Mouse (Mus musculus) ES-E14 (cell line): Measurements from ENCODE around the gene Becn1. TPM values are rescaled to one million over a fixed set of nuclear protein-coding genes. Genes with fewer than 3 reads are reported as not detected.

Source experiments
- DNase-seq: peaks from one replicate; pipeline ENCODE4 v3.0.0-alpha.2; 2013; ENCODE audit warnings: low read depth, low spot score
- H3K27ac ChIP-seq: 2 replicates; pipeline ENCODE4 v1.5.1; 2012; ENCODE audit warnings: low read depth, mild to moderate bottlenecking, low read length, moderate library complexity, mixed read lengths; ENCODE audit not compliant: poor library complexity, insufficient read depth, severe bottlenecking
- H3K36me3 ChIP-seq: 2 replicates; pipeline ENCODE4 v1.6.1; 2012; ENCODE audit warnings: mild to moderate bottlenecking, low read length, moderate library complexity, mixed read lengths; ENCODE audit not compliant: control insufficient read depth, poor library complexity, insufficient read depth, severe bottlenecking
- H3K4me1 ChIP-seq, 2 experiments: fragments of 150-350 bp in 1 of 2; sonication (generic) in 1 of 2; 2 replicates each; pipeline ENCODE4 v1.6.1; 2012; ENCODE audit warnings: low read length in 2 of 2, mild to moderate bottlenecking in 1 of 2, mixed read lengths in 1 of 2; ENCODE audit not compliant: control insufficient read depth in 2 of 2, insufficient read depth in 2 of 2, poor library complexity in 1 of 2
- H3K4me3 ChIP-seq, 2 experiments: fragments of 150-350 bp in 1 of 2; sonication (generic) in 1 of 2; 2 replicates each; pipeline ENCODE4 v1.5.1; 2012; ENCODE audit warnings: low read length in 2 of 2, low read depth in 1 of 2, mild to moderate bottlenecking in 1 of 2, mixed read lengths in 1 of 2; ENCODE audit not compliant: insufficient read depth in 1 of 2, poor library complexity in 1 of 2, severe bottlenecking in 1 of 2
- H3K9ac ChIP-seq: 2 replicates; pipeline ENCODE4 v1.6.1; 2012; ENCODE audit warnings: low read depth, mild to moderate bottlenecking, low read length, mixed read lengths; ENCODE audit not compliant: poor library complexity, insufficient read depth, severe bottlenecking
- H3K9me3 ChIP-seq: fragments of 150-350 bp; sonication (generic); 2 replicates; pipeline ENCODE4 v1.6.1; 2012; ENCODE audit warnings: low read depth, mild to moderate bottlenecking, low read length; ENCODE audit not compliant: control insufficient read depth, insufficient read depth
- CHD2 ChIP-seq: IDR thresholded peaks from 2 replicates; pipeline ENCODE4 v1.6.1; 2014; ENCODE audit warnings: mild to moderate bottlenecking, low read depth, low read length, inconsistent platforms
- HCFC1 ChIP-seq: IDR thresholded peaks from 2 replicates; pipeline ENCODE4 v1.6.1; 2012; ENCODE audit warnings: low read length, inconsistent platforms, borderline replicate concordance; ENCODE audit not compliant: insufficient read depth
- MAFK ChIP-seq: IDR thresholded peaks from 2 replicates; pipeline ENCODE4 v1.6.1; 2014; ENCODE audit warnings: mild to moderate bottlenecking, low read depth, low read length, inconsistent platforms; ENCODE audit not compliant: insufficient read depth
- ZC3H11A ChIP-seq: IDR thresholded peaks from 2 replicates; pipeline ENCODE4 v1.6.1; 2012; ENCODE audit warnings: low read depth, mild to moderate bottlenecking, inconsistent platforms, low read length, borderline replicate concordance
- ZNF384 ChIP-seq: IDR thresholded peaks from 2 replicates; pipeline ENCODE4 v1.6.1; 2012; ENCODE audit warnings: low read depth, low read length, inconsistent platforms
- in situ Hi-C, 2 experiments: fragments of 600-800 bp; cut with MboI; formaldehyde crosslinking; loops; one replicate each; pipeline ENCODE4 v1.15.1; 2025; ENCODE audit warnings: low sequenced_read_pairs in 2 of 2, inconsistent platforms in 1 of 2; ENCODE audit not compliant: unreplicated experiment in 2 of 2
- total RNA-seq: library from RNA; depleted of rRNA; stranded (reverse); fragments of 300-350 nt; gene quantifications from 2 replicates; pipeline ENCODE4 v1.2.3, GENCODE M21; 2012; rRNA removed

Becn1 gene
- total RNA-seq, 1 experiment = 89.2 TPM

DNA sequence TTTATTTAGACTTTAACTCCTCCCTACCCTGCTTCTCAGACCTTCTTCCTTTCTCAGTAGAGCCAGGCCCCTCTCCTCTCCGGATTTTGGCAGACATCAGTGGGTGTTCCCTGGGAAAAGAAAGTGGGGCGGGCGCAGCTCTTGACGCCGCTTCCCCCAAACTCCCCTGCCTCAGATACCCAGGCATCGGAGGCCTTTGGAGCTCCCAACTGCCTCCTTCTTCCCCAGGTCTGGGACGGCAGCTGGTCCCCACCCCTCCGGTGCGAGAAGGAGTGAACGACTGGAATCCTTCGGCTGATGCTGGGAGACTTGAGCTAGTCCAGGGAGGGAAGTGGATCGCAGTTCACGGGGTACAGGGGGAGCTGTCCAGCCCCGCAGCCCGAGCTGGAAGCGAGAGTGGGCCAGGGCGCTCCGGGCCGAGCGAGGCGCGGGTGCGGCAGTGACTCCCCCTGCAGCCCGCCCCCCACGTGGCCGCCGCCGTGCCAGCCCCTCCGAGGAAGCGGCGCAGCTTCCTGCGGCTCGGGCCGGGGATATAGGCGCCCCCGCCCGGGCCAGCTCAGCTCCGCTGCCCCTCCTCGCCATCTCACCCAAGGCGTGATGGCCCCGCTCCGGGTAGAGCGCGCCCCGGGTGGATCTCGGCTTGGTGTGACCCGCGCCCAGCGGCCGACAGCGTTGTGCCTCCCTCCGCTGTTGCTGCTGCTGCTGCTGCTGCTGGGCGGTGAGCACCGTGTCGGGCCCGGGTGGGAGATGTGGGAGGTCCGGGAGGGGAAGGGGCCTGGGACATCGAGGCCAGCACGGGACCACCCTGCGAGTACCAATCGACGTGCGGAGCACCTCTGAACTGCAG lies 56.0 kb downstream of the Becn1 start, which contains the start of gene Ramp2:
Gene Ramp2, plus strand, starts transcription at position 174 of the 847 bp plus-strand sequence.
- in situ Hi-C loops = no loop called here
- H3K9me3 ChIP-seq = no peaks in the 10 kb centered on the region

DNA sequence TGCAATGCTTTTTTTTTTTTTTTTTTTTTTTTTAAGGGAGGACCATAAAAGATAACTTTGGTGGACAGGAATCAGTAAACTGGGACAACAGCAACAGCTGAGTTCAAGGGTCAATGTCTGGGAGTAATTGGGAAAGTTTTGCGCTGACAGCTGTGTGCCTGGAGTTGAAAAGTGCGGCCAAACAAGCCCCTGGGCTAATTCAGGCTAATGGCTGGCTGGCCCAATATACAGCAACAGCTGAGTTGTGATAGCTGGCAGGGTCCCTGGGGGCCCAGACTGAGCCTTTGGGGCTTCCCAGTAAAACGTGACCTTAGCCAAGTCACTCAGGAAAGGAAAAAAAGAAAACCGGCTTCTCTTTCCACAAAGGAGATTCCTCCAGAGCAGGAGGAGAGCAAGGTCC lies 57.0 kb downstream of the Becn1 start:
- Histone ChIP-seq H3K9me3 (no peaks in the 10 kb centered on the region), H3K4me1 (peaks cover 0 to 15% of the 10 kb centered on the region in 2 experiments; a peak in 1 of 4 replicates), H3K9ac (no peak overlapping the region), H3K27ac (no peak overlapping the region), H3K36me3 (no peaks in the 10 kb centered on the region), H3K4me3 (no peak overlapping the region)
- TF ChIP-seq ZNF384 (no peak), ZC3H11A (no peak), HCFC1 (no peak), CHD2 (no peak), MAFK (no peak)
- in situ Hi-C loops = no loop called here
- no peak for DNase-seq

More for the DNA sequence above, 56.0 kb downstream of the Becn1 start, which contains the start of gene Ramp2:
- no peaks in the 10 kb centered on the region for H3K36me3 ChIP-seq
- DNase-seq = no peak
- peak within 1 kb of the TSS; percentile 29 for H3K9ac ChIP-seq
- peaks cover 0 to 15% of the 10 kb centered on the region in 2 experiments; a peak in 1 of 4 replicates for H3K4me1 ChIP-seq
- peak within 1 kb of the TSS; percentile 55 to 57 for H3K4me3 ChIP-seq
- no peak for TF ChIP-seq ZC3H11A
- TF ChIP-seq ZNF384 = no peak
- no peak for TF ChIP-seq CHD2
- TF ChIP-seq HCFC1 = no peak
- no peak for TF ChIP-seq MAFK
- no peak within 1 kb of the TSS for H3K27ac ChIP-seq

DNA sequence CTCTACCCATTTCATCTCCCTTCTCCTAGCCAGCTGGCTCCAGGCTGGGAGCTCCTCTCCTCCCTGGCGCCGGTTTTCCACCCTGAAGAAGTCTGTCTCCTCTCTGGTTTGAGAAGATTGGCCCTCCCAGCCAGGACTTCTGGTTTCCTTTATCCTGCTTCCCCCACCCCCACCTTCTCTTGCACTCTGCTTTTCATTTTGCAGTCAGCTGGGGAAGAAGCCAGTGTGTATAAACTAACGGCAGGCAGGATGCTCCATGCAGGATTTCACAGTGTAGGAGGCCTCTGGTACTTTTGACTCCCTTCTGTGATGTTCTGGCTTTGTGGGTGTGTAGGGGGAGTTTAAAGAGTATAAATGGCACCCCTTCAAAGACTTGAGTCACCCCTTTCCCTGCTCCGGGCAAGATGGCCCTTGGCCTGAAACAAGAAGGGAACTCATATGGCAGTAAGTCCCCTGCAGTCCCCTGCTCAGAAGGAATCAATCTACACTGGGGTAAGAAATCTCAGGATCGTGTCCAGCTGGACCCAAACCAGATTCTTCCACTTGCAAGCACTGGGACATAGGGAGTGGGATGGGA lies 63.9 kb downstream of the Becn1 start:
- H3K4me3 ChIP-seq = no peak overlapping the region
- H3K4me1 ChIP-seq = peaks cover under 1 to 3% of the 10 kb centered on the region in 2 experiments; a peak in 2 of 4 replicates
- TF ChIP-seq CHD2 (no peak), MAFK (no peak), ZC3H11A (no peak), HCFC1 (no peak), ZNF384 (no peak)
- H3K36me3 ChIP-seq = no peaks in the 10 kb centered on the region
- no peak for DNase-seq
- H3K27ac ChIP-seq = no peak overlapping the region
- no peak overlapping the region for H3K9ac ChIP-seq
- H3K9me3 ChIP-seq = no peaks in the 10 kb centered on the region
- in situ Hi-C loops = no loop called here

DNA sequence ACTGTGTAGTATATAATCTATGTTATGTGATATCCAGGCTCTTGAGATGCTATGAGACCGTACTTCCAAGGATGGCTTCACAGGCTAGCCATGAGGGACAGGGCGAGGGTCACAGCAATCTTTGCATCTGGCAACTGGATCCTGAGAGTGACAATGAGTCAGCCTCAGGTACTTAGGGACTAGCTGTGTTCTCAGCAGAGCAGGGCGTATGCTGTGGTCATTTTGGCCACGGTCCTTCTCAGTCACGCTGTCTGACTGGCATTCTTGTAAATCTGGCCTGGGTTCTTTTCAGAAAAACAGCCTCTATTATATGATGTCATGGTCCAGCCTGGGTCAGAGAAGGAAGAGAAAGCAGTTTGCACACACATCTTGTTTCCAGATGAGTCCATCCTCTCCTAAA lies 65.3 kb downstream of the Becn1 start:
- H3K4me3 ChIP-seq = no peak overlapping the region
- no peaks in the 10 kb centered on the region for H3K9me3 ChIP-seq
- no peak for TF ChIP-seq ZNF384
- no peak for TF ChIP-seq CHD2
- no peak for TF ChIP-seq ZC3H11A
- TF ChIP-seq HCFC1 = no peak
- TF ChIP-seq MAFK = no peak
- no peak overlapping the region for H3K9ac ChIP-seq
- H3K36me3 ChIP-seq = no peaks in the 10 kb centered on the region
- H3K27ac ChIP-seq = no peak overlapping the region
- in situ Hi-C loops = no loop called here
- no peak for DNase-seq
- peaks cover 6 to 9% of the 10 kb centered on the region in 2 experiments for H3K4me1 ChIP-seq

Other genes with a start within 250 kb of the Becn1 start
- 4.7 and 9.2 TPM in 2 replicates for gene Naglu, start 232.3 kb downstream of the Becn1 start, total RNA-seq
- 2.4 and 3.4 TPM in 2 replicates for gene Hsd17b1, start 223.9 kb downstream of the Becn1 start, total RNA-seq
- gene Coasy, start 219.7 kb downstream of the Becn1 start, total RNA-seq = 21.9 and 22.9 TPM in 2 replicates
- gene Mlx, start 215.0 kb downstream of the Becn1 start, total RNA-seq = 30.7 and 42.0 TPM in 2 replicates
- 20.6 and 31.5 TPM in 2 replicates for gene Psmc3ip, start 206.8 kb downstream of the Becn1 start, total RNA-seq
- 60.4 and 65.2 TPM in 2 replicates for gene Retreg3, start 182.4 kb downstream of the Becn1 start, total RNA-seq
- 27.5 and 38.6 TPM in 2 replicates for gene Tubg1, start 182.3 kb downstream of the Becn1 start, total RNA-seq
- 0.31 and 0.74 TPM in 2 replicates for gene Tubg2, start 146.4 kb downstream of the Becn1 start, total RNA-seq
- 0.18 and 0.58 TPM in 2 replicates for gene Cntnap1, start 131.8 kb downstream of the Becn1 start, total RNA-seq
- 3.4 and 5.1 TPM in 2 replicates for gene Plekhh3, start 130.9 kb downstream of the Becn1 start, total RNA-seq
- gene Ccr10, start 126.8 kb downstream of the Becn1 start, total RNA-seq = 0.31 TPM in 1 of 2 replicates, not detected in the other
- gene Ezh1, start 75.8 kb downstream of the Becn1 start, total RNA-seq = 18.3 and 18.9 TPM in 2 replicates
- gene Ramp2, start 56.3 kb downstream of the Becn1 start, total RNA-seq = 4.0 and 5.6 TPM in 2 replicates
- 105 and 135 TPM in 2 replicates for gene Vps25, start 48.6 kb downstream of the Becn1 start, total RNA-seq
- gene Wnk4, start 41.7 kb downstream of the Becn1 start, total RNA-seq = 0.49 and 1.1 TPM in 2 replicates
- gene Cntd1, start 23.3 kb downstream of the Becn1 start, total RNA-seq = 2.1 and 2.4 TPM in 2 replicates
- 107 and 139 TPM in 2 replicates for gene Coa3, start 23.2 kb downstream of the Becn1 start, total RNA-seq
- 40.0 and 57.0 TPM in 2 replicates for gene Psme3, start 13.9 kb upstream of the Becn1 start, total RNA-seq
- 4.6 and 5.0 TPM in 2 replicates for gene Aoc2, start 22.8 kb upstream of the Becn1 start, total RNA-seq
- gene Aoc3, start 28.3 kb upstream of the Becn1 start, total RNA-seq = 0.62 and 0.95 TPM in 2 replicates
- gene G6pc, start 65.3 kb upstream of the Becn1 start, total RNA-seq = not detected in 2 replicates
- gene Aarsd1, start 115.3 kb upstream of the Becn1 start, total RNA-seq = 73.2 and 79.4 TPM in 2 replicates
- gene Gm27029, start 122.5 kb upstream of the Becn1 start, total RNA-seq = 1.3 and 5.4 TPM in 2 replicates
- 6.9 and 7.6 TPM in 2 replicates for gene Rundc1, start 122.8 kb upstream of the Becn1 start, total RNA-seq
- gene Ptges3l, start 123.0 kb upstream of the Becn1 start, total RNA-seq = 3.2 and 3.4 TPM in 2 replicates
- 1,298 and 1,307 TPM in 2 replicates for gene Rpl27, start 140.0 kb upstream of the Becn1 start, total RNA-seq
- gene Ifi35, start 146.1 kb upstream of the Becn1 start, total RNA-seq = 5.0 and 9.1 TPM in 2 replicates
- 8.9 and 10.4 TPM in 2 replicates for gene Rnd2, start 162.7 kb upstream of the Becn1 start, total RNA-seq
- gene Vat1, start 163.9 kb upstream of the Becn1 start, total RNA-seq = 41.9 and 57.5 TPM in 2 replicates
- 61.1 and 63.5 TPM in 2 replicates for gene Brca1, start 249.7 kb upstream of the Becn1 start, total RNA-seq
- 101 and 103 TPM in 2 replicates for gene Nbr1, start 249.9 kb upstream of the Becn1 start, total RNA-seq